Mouse (Mus musculus): ENCODE measurements at regions not wholly inside any gene's neighbourhood (a gene's known extent, or its start where the extent isn't known, plus 50 kb on each side); places are given as distances from the start of the nearest gene placed in this dataset.

DNA sequence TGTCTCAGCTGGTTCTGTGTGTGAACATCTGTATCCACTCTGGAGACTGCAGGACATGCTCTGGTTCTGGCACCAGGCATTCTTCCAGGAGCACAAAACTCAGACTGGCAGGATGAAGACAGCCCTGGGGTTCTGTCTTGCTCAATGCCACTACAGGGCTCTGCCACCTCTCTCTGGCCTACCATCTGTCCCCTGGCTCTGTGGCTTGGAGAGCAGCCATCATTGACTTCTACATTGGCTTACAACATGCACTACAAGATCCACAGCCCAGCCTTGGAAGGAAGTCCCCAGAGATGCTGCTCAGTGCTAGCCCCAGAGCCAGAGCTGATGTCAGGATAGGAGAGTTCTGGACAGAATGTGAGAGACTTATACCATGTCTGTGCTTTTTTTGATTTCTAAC is 435.5 kb downstream of the Fgf9 start:
- H3K4me3 ChIP-seq (replicated peaks in 1 of 3; ENCODE audit: low read depth in 2 of 3, low read length in 2 of 3, poor library complexity in 1 of 3): no peak overlapping the region
- no peaks in the 10 kb centered on the region for H3K36me3 ChIP-seq (replicated peaks in 1 of 2; ENCODE audit: control insufficient read depth in 1 of 2, insufficient read depth in 1 of 2, low read length in 1 of 2)
- no peak overlapping the region for H3K4me2 ChIP-seq (ENCODE audit: insufficient read depth, low read depth, poor library complexity, severe bottlenecking)
- in situ Hi-C loops (cut with MboI; ENCODE audit: low pct_ligation_motif_present, low pct_unique_long_range_greater_than_20kb, low sequenced_read_pairs) (no loop called here), dilution Hi-C loops (cut with MboI; ENCODE audit: extremely low pct_ligation_motif_present, extremely low pct_unique_long_range_greater_than_20kb, low sequenced_read_pairs) (no loop called here)
- H3K9me3 ChIP-seq (replicated peaks; ENCODE audit: low read length): peaks cover 2% of the 10 kb centered on the region
- peaks cover 0 to 12% of the 10 kb centered on the region in 2 experiments; a peak in 2 of 4 replicates for H3K4me1 ChIP-seq (ENCODE audit: control insufficient read depth in 1 of 2, insufficient read depth in 2 of 2)
- DNase-seq (ENCODE audit: extremely low read depth): no peak
- no peaks in the 10 kb centered on the region for H3K27me3 ChIP-seq (replicated peaks)
- TF ChIP-seq MAFK (IDR thresholded peaks at IDR 0.05; ENCODE audit: insufficient replicate concordance, low read length): no peak
- no peak for TF ChIP-seq RAD21 (IDR thresholded peaks at IDR 0.05; ENCODE audit: low read depth, low read length)
- TF ChIP-seq MAZ (IDR thresholded peaks at IDR 0.05; ENCODE audit: low read depth, low read length): no peak
- no peak for TF ChIP-seq POLR2A (IDR thresholded peaks at IDR 0.05; ENCODE audit: low read depth, low read length)
- no peak for TF ChIP-seq MXI1 (IDR thresholded peaks at IDR 0.05; ENCODE audit: low read depth, low read length)
- TF ChIP-seq MEF2A (IDR thresholded peaks at IDR 0.05; ENCODE audit: borderline replicate concordance, low read depth, low read length): no peak
- TF ChIP-seq NRF1 (IDR thresholded peaks at IDR 0.05; ENCODE audit: low read depth, low read length): no peak
- TF ChIP-seq E2F4 (IDR thresholded peaks at IDR 0.05; ENCODE audit: insufficient replicate concordance, low read depth, low read length): no peak
- no peak for TF ChIP-seq BHLHE40 (IDR thresholded peaks at IDR 0.05; ENCODE audit: low read depth, low read length)
- no peak for TF ChIP-seq ELF1 (IDR thresholded peaks at IDR 0.05; ENCODE audit: low read depth, low read length)
- no peak for TF ChIP-seq TCF12 (IDR thresholded peaks at IDR 0.05; ENCODE audit: low read depth, low read length)
- TF ChIP-seq IRF4 (IDR thresholded peaks at IDR 0.05; ENCODE audit: low read depth, low read length): no peak
- no peak for TF ChIP-seq ZMIZ1 (IDR thresholded peaks at IDR 0.05; ENCODE audit: low read depth, low read length)
- no peak for TF ChIP-seq RCOR1 (conservative IDR thresholded peaks at IDR 0.05; ENCODE audit: low read depth, low read length)
- H3K79me2 ChIP-seq (replicated peaks; ENCODE audit: control insufficient read depth, extremely low read depth, insufficient read depth, poor library complexity, severe bottlenecking): no peaks in the 10 kb centered on the region
- no peak overlapping the region for H3K9ac ChIP-seq (ENCODE audit: insufficient read depth, low read depth)
- H3K27ac ChIP-seq (ENCODE audit: insufficient read depth, low read depth): no peak overlapping the region

DNA sequence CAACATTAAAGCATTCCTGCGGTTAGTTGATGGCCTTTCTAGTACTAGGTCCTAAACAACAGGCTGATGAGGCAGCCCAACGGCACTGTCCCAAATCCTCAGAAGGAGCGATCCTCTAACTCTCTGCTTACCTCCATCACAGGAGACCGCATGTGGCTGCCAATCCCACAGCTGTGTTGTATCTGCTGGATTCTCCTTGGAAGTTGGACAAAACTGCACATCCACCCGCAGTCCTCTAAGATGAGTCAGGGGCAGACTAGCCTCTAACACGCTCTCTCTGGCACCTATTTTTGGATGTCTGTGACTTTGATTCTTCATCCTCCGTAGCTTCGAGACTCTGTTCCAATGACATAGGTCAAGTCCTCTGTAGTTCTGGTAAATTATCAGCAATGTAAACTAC is 432.5 kb downstream of the Fgf9 start:
- TF ChIP-seq SIN3A (IDR thresholded peaks at IDR 0.05; ENCODE audit: low read length): no peak
- TF ChIP-seq MXI1 (IDR thresholded peaks at IDR 0.05; ENCODE audit: low read depth, low read length): no peak
- no peak for TF ChIP-seq MAX (IDR thresholded peaks at IDR 0.05; ENCODE audit: low read length)
- TF ChIP-seq ETS1 (conservative IDR thresholded peaks at IDR 0.05; ENCODE audit: low read depth, low read length): no peak
- TF ChIP-seq MAZ (IDR thresholded peaks at IDR 0.05; ENCODE audit: low read depth, low read length): no peak
- no peak for TF ChIP-seq HCFC1 (IDR thresholded peaks at IDR 0.05; ENCODE audit: low read depth, low read length)
- TF ChIP-seq EP300 (IDR thresholded peaks at IDR 0.05; ENCODE audit: low read length): no peak
- no peak for TF ChIP-seq MAFK (IDR thresholded peaks at IDR 0.05; ENCODE audit: insufficient replicate concordance, low read length)
- TF ChIP-seq TBP (conservative IDR thresholded peaks at IDR 0.05; ENCODE audit: low read depth, low read length): no peak
- TF ChIP-seq KAT2A (IDR thresholded peaks at IDR 0.05; ENCODE audit: insufficient replicate concordance, low read length): no peak
- TF ChIP-seq USF2 (conservative IDR thresholded peaks at IDR 0.05; ENCODE audit: low read depth, low read length): no peak
- no peak for TF ChIP-seq CHD1 (IDR thresholded peaks at IDR 0.05; ENCODE audit: low read depth, low read length)
- TF ChIP-seq JUND (conservative IDR thresholded peaks at IDR 0.05; ENCODE audit: low read depth, low read length): no peak
- no peak for TF ChIP-seq E2F4 (IDR thresholded peaks at IDR 0.05; ENCODE audit: insufficient replicate concordance, low read depth, low read length)
- no peak for TF ChIP-seq NELFE (IDR thresholded peaks at IDR 0.05; ENCODE audit: low read depth, low read length)
- TF ChIP-seq IRF4 (IDR thresholded peaks at IDR 0.05; ENCODE audit: low read depth, low read length): no peak
- TF ChIP-seq ZC3H11A (IDR thresholded peaks at IDR 0.05; ENCODE audit: low read depth, low read length): no peak
- TF ChIP-seq POLR2A (IDR thresholded peaks at IDR 0.05; ENCODE audit: low read depth, low read length): no peak
- TF ChIP-seq ELF1 (IDR thresholded peaks at IDR 0.05; ENCODE audit: low read depth, low read length): no peak
- no peak for TF ChIP-seq NRF1 (IDR thresholded peaks at IDR 0.05; ENCODE audit: low read depth, low read length)
- H3K4me3 ChIP-seq (replicated peaks in 1 of 3; ENCODE audit: low read depth in 2 of 3, low read length in 2 of 3, poor library complexity in 1 of 3): no peak overlapping the region
- H3K27me3 ChIP-seq (replicated peaks): no peaks in the 10 kb centered on the region
- no peaks in the 10 kb centered on the region for H3K36me3 ChIP-seq (replicated peaks in 1 of 2; ENCODE audit: control insufficient read depth in 1 of 2, insufficient read depth in 1 of 2, low read length in 1 of 2)
- dilution Hi-C loops (cut with MboI; ENCODE audit: extremely low pct_ligation_motif_present, extremely low pct_unique_long_range_greater_than_20kb, low sequenced_read_pairs): no loop called here
- no peak overlapping the region for H3K9ac ChIP-seq (ENCODE audit: insufficient read depth, low read depth)
- no peaks in the 10 kb centered on the region for H3K79me2 ChIP-seq (replicated peaks; ENCODE audit: control insufficient read depth, extremely low read depth, insufficient read depth, poor library complexity, severe bottlenecking)
- peaks cover 2% of the 10 kb centered on the region for H3K9me3 ChIP-seq (replicated peaks; ENCODE audit: low read length)
- no peak overlapping the region for H3K27ac ChIP-seq (ENCODE audit: insufficient read depth, low read depth)
- no peaks in the 10 kb centered on the region for H3K4me1 ChIP-seq (ENCODE audit: control insufficient read depth in 1 of 2, insufficient read depth in 2 of 2)
- H3K4me2 ChIP-seq (ENCODE audit: insufficient read depth, low read depth, poor library complexity, severe bottlenecking): no peak overlapping the region
- no peak for DNase-seq (ENCODE audit: extremely low read depth)
- in situ Hi-C loops (cut with MboI; ENCODE audit: low pct_ligation_motif_present, low pct_unique_long_range_greater_than_20kb, low sequenced_read_pairs): no loop called here

Data from CH12.LX (cell line).